Mouse (Mus musculus) testis, adult 2 months (tissue): ENCODE data around the gene Tspan17. TPM values are rescaled to one million over a fixed set of nuclear protein-coding genes. Genes with fewer than 3 reads are reported as not detected.

Source experiments
- H3K27ac ChIP-seq: fragments of 200-500 bp; 2 replicates; pipeline ENCODE4 v1.5.1; 2012; ENCODE audit warnings: low read depth, low read length; ENCODE audit not compliant: control insufficient read depth, insufficient read depth
- H3K27me3 ChIP-seq: fragments of 200-500 bp; 2 replicates; pipeline ENCODE4 v1.6.1; 2012; ENCODE audit warnings: mild to moderate bottlenecking, low read length, moderate library complexity; ENCODE audit not compliant: control insufficient read depth, insufficient read depth
- H3K36me3 ChIP-seq: fragments of 200-500 bp; 2 replicates; pipeline ENCODE4 v1.6.1; 2012; ENCODE audit warnings: mild to moderate bottlenecking, low read length; ENCODE audit not compliant: control insufficient read depth, insufficient read depth
- H3K4me1 ChIP-seq: fragments of 200-500 bp; 2 replicates; pipeline ENCODE4 v1.6.1; 2012; ENCODE audit warnings: low read length; ENCODE audit not compliant: control insufficient read depth, insufficient read depth
- H3K4me3 ChIP-seq: fragments of 200-500 bp; 2 replicates; pipeline ENCODE4 v1.5.1; 2012; ENCODE audit warnings: low read depth, mild to moderate bottlenecking, low read length, moderate library complexity, mixed read lengths; ENCODE audit not compliant: control insufficient read depth
- CTCF ChIP-seq: fragments of 200-500 bp; IDR thresholded peaks from 2 replicates; pipeline ENCODE4 v1.5.1; 2012; ENCODE audit warnings: low read depth, mild to moderate bottlenecking, inconsistent platforms, low read length, moderate library complexity; ENCODE audit not compliant: control insufficient read depth, insufficient read depth, insufficient replicate concordance
- POLR2A ChIP-seq: fragments of 200-500 bp; IDR thresholded peaks from 2 replicates; pipeline ENCODE4 v1.6.1; 2012; ENCODE audit warnings: low read depth, mild to moderate bottlenecking, inconsistent platforms, low read length, moderate library complexity; ENCODE audit not compliant: control insufficient read depth
- polyA plus RNA-seq: library from polyadenylated mRNA; depleted of rRNA; stranded (reverse); fragments of >200 nt; gene quantifications from 2 replicates; pipeline ENCODE4 v1.2.3, GENCODE M21; 2012; rRNA removed

The Tspan17 gene
- polyA plus RNA-seq: 12.4 and 14.3 TPM in 2 replicates

GRCm38 (mm10) chr13:54788740-54789560 lies at the start of gene Tspan17:
TSS of gene Tspan17 (plus strand) at chr13:54789377.
- Histone ChIP-seq H3K27ac (peak within 1 kb of the TSS; percentile 26; the same call in 1 of the 2 replicates), H3K36me3 (no peaks in the 10 kb centered on the region), H3K27me3 (no peaks in the 10 kb centered on the region), H3K4me3 (peak within 1 kb of the TSS; percentile 81), H3K4me1 (peaks cover 16% of the 10 kb centered on the region)
- TF ChIP-seq CTCF: no peak
- TF ChIP-seq POLR2A: peak; percentile 54

- no peaks in the 10 kb centered on the region for H3K27me3 ChIP-seq
- no peak overlapping the region for H3K4me3 ChIP-seq
- TF ChIP-seq POLR2A (no peak), CTCF (no peak)
- peaks cover 3% of the 10 kb centered on the region for H3K4me1 ChIP-seq
- no peak overlapping the region for H3K27ac ChIP-seq
- no peaks in the 10 kb centered on the region for H3K36me3 ChIP-seq
Observed at GRCm38 (mm10) chr13:54746110-54746509, 43.1 kb upstream of the Tspan17 start.

GRCm38 (mm10) chr13:54746896-54747295 lies 42.3 kb upstream of the Tspan17 start:
- Histone ChIP-seq H3K4me1 (peaks cover 3% of the 10 kb centered on the region), H3K27ac (no peak overlapping the region), H3K4me3 (no peak overlapping the region), H3K27me3 (no peaks in the 10 kb centered on the region), H3K36me3 (no peaks in the 10 kb centered on the region)
- TF ChIP-seq CTCF (no peak), POLR2A (no peak)

GRCm38 (mm10) chr13:54748190-54748589 lies 41.0 kb upstream of the Tspan17 start:
- Histone ChIP-seq H3K27ac (no peak overlapping the region), H3K36me3 (no peaks in the 10 kb centered on the region), H3K4me3 (no peak overlapping the region), H3K27me3 (no peaks in the 10 kb centered on the region), H3K4me1 (peaks cover 3% of the 10 kb centered on the region)
- TF ChIP-seq CTCF: no peak
- TF ChIP-seq POLR2A: no peak

GRCm38 (mm10) chr13:54748721-54749060 lies 40.5 kb upstream of the Tspan17 start:
- TF ChIP-seq POLR2A: no peak
- TF ChIP-seq CTCF: no peak
- H3K4me3 ChIP-seq: no peak overlapping the region
- H3K27ac ChIP-seq: no peak overlapping the region
- H3K27me3 ChIP-seq: no peaks in the 10 kb centered on the region
- H3K4me1 ChIP-seq: peaks cover 3% of the 10 kb centered on the region
- no peaks in the 10 kb centered on the region for H3K36me3 ChIP-seq

GRCm38 (mm10) chr13:54749061-54749863 lies 39.9 kb upstream of the Tspan17 start:
- TF ChIP-seq POLR2A (no peak), CTCF (no peak)
- peaks cover 3% of the 10 kb centered on the region for H3K4me1 ChIP-seq
- no peak overlapping the region for H3K27ac ChIP-seq
- H3K36me3 ChIP-seq: no peaks in the 10 kb centered on the region
- peak overlapping the region; percentile 61 for H3K4me3 ChIP-seq
- H3K27me3 ChIP-seq: no peaks in the 10 kb centered on the region

- H3K27ac ChIP-seq: no peak within 1 kb of the TSS
- H3K36me3 ChIP-seq: no peaks in the 10 kb centered on the region
- no peaks in the 10 kb centered on the region for H3K27me3 ChIP-seq
- peaks cover 3% of the 10 kb centered on the region for H3K4me1 ChIP-seq
- peak within 1 kb of the TSS; percentile 61 for H3K4me3 ChIP-seq
- TF ChIP-seq POLR2A: no peak
- TF ChIP-seq CTCF: no peak
Observed at GRCm38 (mm10) chr13:54749864-54750411, 39.2 kb upstream of the Tspan17 start, which contains the start of gene Gprin1. TSS of gene Gprin1 (minus strand) at chr13:54749874.
